Mouse (Mus musculus) NIH3T3 (cell line): Measurements from ENCODE around the gene Nhlh1.
A peak's percentile ranks its signal among the peaks of the same experiment; 100 is the strongest.

Experiments used
- DNase-seq: peaks from one replicate; pipeline ENCODE4 v3.0.0-alpha.2; 2012; ENCODE audit warnings: low read depth

Gene Nhlh1

GRCm38 (mm10) chr1:172016660-172017516 is 40.5 kb downstream of the Nhlh1 start:
- no peak for DNase-seq

- DNase-seq: no peak
These were observed 41.3 kb downstream of the Nhlh1 start for GRCm38 (mm10) chr1:172016031-172016430.

GRCm38 (mm10) chr1:172015312-172015939 is 41.9 kb downstream of the Nhlh1 start:
- DNase-seq: no peak

- no peak for DNase-seq
These were observed 42.6 kb downstream of the Nhlh1 start for GRCm38 (mm10) chr1:172014771-172015170.

GRCm38 (mm10) chr1:172012030-172012429 is 45.3 kb downstream of the Nhlh1 start:
- DNase-seq: peak; percentile 81

GRCm38 (mm10) chr1:172010042-172010824 is 47.1 kb downstream of the Nhlh1 start:
- DNase-seq: no peak

GRCm38 (mm10) chr1:172009406-172009805 is 48.0 kb downstream of the Nhlh1 start:
- no peak for DNase-seq

- DNase-seq: no peak
These were observed 49.0 kb downstream of the Nhlh1 start for GRCm38 (mm10) chr1:172008351-172008750.

GRCm38 (mm10) chr1:172007761-172008160 is 49.6 kb downstream of the Nhlh1 start:
- no peak for DNase-seq
